Mouse (Mus musculus): ENCODE results near the gene Timm10b. TPM values are rescaled to one million over a fixed set of nuclear protein-coding genes. Genes with fewer than 3 reads are reported as not detected.

Timm10b gene
- 185 and 190 TPM in 2 replicates for polyA plus RNA-seq (2015; fragmentation: Nextera tagmentation; extraction: Ambion mirVana)

GRCm38 (mm10) chr7:105639756-105640155, at the start of gene Timm10b:
TSS of gene Timm10b (plus strand) at chr7:105640056.
- Histone ChIP-seq H3K4me3 (peak within 1 kb of the TSS; percentile 76), H3K4me1 (peaks cover 29% of the 10 kb centered on the region), H3K36me3 (peaks cover 46% of the 10 kb centered on the region), H3K9me3 (no peaks in the 10 kb centered on the region), H3K27me3 (no peaks in the 10 kb centered on the region), H3K9ac (peak within 1 kb of the TSS; percentile 79), H3K27ac (peak within 1 kb of the TSS; percentile 91), H3K4me2 (peak within 1 kb of the TSS; percentile 81)
- peak; percentile 0; the same call in 1 of the 2 replicates for ATAC-seq (ENCODE audit: insufficient number of reproducible peaks, low FRiP score, low TSS enrichment, low read depth)
- 0% methylated on average over 2 of the region's 2 CpGs for WGBS

DNA sequence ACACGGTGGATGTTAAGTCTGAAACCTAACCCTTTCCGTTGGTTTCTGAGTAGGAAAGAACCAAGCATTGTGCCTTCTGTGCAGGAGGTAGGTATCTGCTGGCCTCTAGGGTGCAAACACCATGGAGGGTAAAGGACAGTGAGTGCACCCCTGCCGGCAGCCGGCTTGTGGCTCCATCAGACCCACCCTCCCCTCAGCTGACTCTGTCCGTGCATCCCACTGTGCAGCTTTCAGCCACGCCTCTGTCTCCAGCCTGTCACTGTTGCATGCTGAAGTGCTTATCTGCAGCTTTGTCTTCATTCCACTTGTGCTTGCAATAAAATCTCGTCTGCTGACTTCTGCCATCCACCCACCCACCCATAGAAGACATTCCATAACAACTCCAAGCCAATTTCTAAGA, 49.8 kb upstream of the Timm10b start:
- no peak for ATAC-seq (ENCODE audit: insufficient number of reproducible peaks, low FRiP score, low TSS enrichment, low read depth)
- Histone ChIP-seq H3K9me3 (no peaks in the 10 kb centered on the region), H3K4me1 (no peaks in the 10 kb centered on the region), H3K4me3 (no peak overlapping the region), H3K9ac (no peak overlapping the region), H3K27ac (no peak overlapping the region), H3K27me3 (no peaks in the 10 kb centered on the region), H3K36me3 (no peaks in the 10 kb centered on the region), H3K4me2 (no peak overlapping the region)
- WGBS: 38% methylated on average over 7 of the region's 7 CpGs

DNA sequence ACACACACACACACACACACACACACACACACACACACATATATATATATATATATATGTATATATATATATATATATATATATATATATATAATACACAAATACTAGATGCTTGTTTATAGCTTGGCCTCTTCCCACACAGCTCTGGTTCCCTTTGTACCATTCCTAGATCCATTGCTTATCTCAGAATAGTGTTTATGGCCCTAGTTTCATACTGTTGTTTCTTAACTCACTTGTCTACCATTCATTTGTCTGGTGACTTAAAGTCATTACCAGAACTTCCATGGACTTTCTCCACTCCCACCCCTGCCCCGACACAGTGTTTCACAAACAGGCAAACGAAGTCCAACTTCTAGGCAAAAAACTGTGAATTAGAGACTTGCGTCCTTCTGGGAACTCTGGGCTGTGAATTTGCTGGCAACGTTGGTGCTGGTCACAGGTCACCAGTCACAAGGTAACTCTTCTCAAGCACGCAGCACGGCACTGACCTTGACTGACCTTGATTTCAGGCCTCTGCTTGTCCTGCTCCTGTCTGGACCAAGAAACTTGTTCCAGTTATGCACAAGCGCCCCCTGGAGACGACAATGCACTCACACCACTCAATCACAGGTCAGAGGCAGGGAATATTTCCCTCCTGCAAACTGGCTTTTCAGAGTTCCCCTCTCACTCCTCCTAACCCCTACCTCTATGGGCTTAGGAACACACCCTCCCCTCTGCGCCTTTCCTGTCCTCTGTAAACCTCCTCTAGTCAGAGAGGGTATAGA, 36.8 kb upstream of the Timm10b start:
- ATAC-seq (ENCODE audit: insufficient number of reproducible peaks, low FRiP score, low TSS enrichment, low read depth): no peak
- H3K9me3 ChIP-seq: 0 out of 2 replicates have a peak, but pooled peaks cover 5% of the 10 kb centered on the region
- H3K9ac ChIP-seq: no peak overlapping the region
- no peaks in the 10 kb centered on the region for H3K27me3 ChIP-seq
- H3K4me1 ChIP-seq: no peaks in the 10 kb centered on the region
- H3K4me2 ChIP-seq: no peak overlapping the region
- H3K36me3 ChIP-seq: no peaks in the 10 kb centered on the region
- WGBS: 33% methylated on average over 9 of the region's 9 CpGs
- no peak overlapping the region for H3K27ac ChIP-seq
- H3K4me3 ChIP-seq: no peak overlapping the region

GRCm38 (mm10) chr7:105608467-105608866, 31.4 kb upstream of the Timm10b start:
- ATAC-seq (ENCODE audit: insufficient number of reproducible peaks, low FRiP score, low TSS enrichment, low read depth): no peak
- 0 out of 2 replicates have a peak, but pooled peaks cover 5% of the 10 kb centered on the region for H3K9me3 ChIP-seq
- 82% methylated on average over 3 of the region's 3 CpGs for WGBS
- H3K9ac ChIP-seq: no peak overlapping the region
- no peak overlapping the region for H3K27ac ChIP-seq
- H3K36me3 ChIP-seq: peaks cover 37% of the 10 kb centered on the region
- no peak overlapping the region for H3K4me3 ChIP-seq
- H3K27me3 ChIP-seq: no peaks in the 10 kb centered on the region
- no peaks in the 10 kb centered on the region for H3K4me1 ChIP-seq
- no peak overlapping the region for H3K4me2 ChIP-seq

DNA sequence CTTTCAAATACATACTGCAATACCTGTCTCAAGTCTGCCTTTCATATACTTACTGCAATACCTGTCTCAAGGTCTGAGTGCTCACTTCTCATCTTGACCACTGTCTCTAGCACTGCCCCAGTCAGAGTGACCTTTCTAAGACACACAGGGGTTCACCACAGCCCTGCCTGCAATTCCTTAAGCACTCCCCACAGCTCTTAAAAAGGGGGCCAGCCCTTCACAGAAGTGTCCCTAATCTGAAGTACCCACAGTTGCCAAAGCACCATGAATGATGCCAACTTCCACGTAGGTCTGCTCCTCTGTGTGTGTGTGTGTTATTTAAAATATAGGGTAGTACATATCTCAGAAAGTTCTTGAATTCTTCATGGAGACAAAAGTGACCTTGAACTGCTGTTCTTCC, 28.1 kb upstream of the Timm10b start:
- WGBS: 94% methylated on average over 1 of the region's 1 CpGs
- H3K9me3 ChIP-seq: no peaks in the 10 kb centered on the region
- H3K9ac ChIP-seq: no peak overlapping the region
- no peaks in the 10 kb centered on the region for H3K27me3 ChIP-seq
- no peak overlapping the region for H3K27ac ChIP-seq
- no peak for ATAC-seq (ENCODE audit: insufficient number of reproducible peaks, low FRiP score, low TSS enrichment, low read depth)
- H3K36me3 ChIP-seq: peaks cover 70% of the 10 kb centered on the region
- no peak overlapping the region for H3K4me3 ChIP-seq
- H3K4me1 ChIP-seq: no peaks in the 10 kb centered on the region
- no peak overlapping the region for H3K4me2 ChIP-seq

DNA sequence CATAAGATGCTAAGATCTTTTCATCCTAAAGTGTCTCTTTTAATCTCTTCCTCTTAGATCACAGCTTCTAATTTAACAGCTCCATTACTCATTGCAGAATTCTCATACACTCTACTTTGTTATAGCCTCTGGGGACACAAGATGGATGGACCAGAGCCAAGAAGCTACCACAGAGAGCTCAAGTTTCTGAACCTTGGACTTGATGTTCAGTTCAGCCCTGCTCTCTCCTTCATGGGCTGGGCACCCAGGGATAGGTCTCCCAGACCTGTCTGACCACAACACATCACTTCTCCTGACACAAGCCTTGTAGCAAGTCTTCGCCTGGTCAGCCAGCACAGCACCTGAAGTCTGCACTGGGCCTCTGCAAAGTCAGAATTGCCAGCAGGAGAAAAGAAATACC, 25.5 kb upstream of the Timm10b start:
- H3K36me3 ChIP-seq: peaks cover 97% of the 10 kb centered on the region
- H3K4me1 ChIP-seq: no peaks in the 10 kb centered on the region
- H3K4me2 ChIP-seq: no peak overlapping the region
- no peak overlapping the region for H3K27ac ChIP-seq
- no peaks in the 10 kb centered on the region for H3K27me3 ChIP-seq
- H3K9me3 ChIP-seq: no peaks in the 10 kb centered on the region
- H3K9ac ChIP-seq: no peak overlapping the region
- 89% methylated on average over 1 of the region's 1 CpGs for WGBS
- H3K4me3 ChIP-seq: no peak overlapping the region
- no peak for ATAC-seq (ENCODE audit: insufficient number of reproducible peaks, low FRiP score, low TSS enrichment, low read depth)

- H3K27ac ChIP-seq: no peak overlapping the region
- no peak overlapping the region for H3K4me2 ChIP-seq
- H3K4me3 ChIP-seq: no peak overlapping the region
- H3K4me1 ChIP-seq: no peaks in the 10 kb centered on the region
- H3K9ac ChIP-seq: no peak overlapping the region
- ATAC-seq (ENCODE audit: insufficient number of reproducible peaks, low FRiP score, low TSS enrichment, low read depth): no peak
- peaks cover 97% of the 10 kb centered on the region for H3K36me3 ChIP-seq
- no peaks in the 10 kb centered on the region for H3K9me3 ChIP-seq
- H3K27me3 ChIP-seq: no peaks in the 10 kb centered on the region
- 64% methylated on average over 1 of the region's 1 CpGs for WGBS
Observed at GRCm38 (mm10) chr7:105615720-105616119, 24.1 kb upstream of the Timm10b start.

GRCm38 (mm10) chr7:105616561-105616960, 23.3 kb upstream of the Timm10b start:
- H3K9me3 ChIP-seq: no peaks in the 10 kb centered on the region
- no peak overlapping the region for H3K9ac ChIP-seq
- ATAC-seq (ENCODE audit: insufficient number of reproducible peaks, low FRiP score, low TSS enrichment, low read depth): no peak
- WGBS: 76% methylated on average over 6 of the region's 6 CpGs
- H3K4me2 ChIP-seq: no peak overlapping the region
- H3K4me3 ChIP-seq: no peak overlapping the region
- peaks cover 97% of the 10 kb centered on the region for H3K36me3 ChIP-seq
- H3K27me3 ChIP-seq: no peaks in the 10 kb centered on the region
- H3K27ac ChIP-seq: no peak overlapping the region
- no peaks in the 10 kb centered on the region for H3K4me1 ChIP-seq

DNA sequence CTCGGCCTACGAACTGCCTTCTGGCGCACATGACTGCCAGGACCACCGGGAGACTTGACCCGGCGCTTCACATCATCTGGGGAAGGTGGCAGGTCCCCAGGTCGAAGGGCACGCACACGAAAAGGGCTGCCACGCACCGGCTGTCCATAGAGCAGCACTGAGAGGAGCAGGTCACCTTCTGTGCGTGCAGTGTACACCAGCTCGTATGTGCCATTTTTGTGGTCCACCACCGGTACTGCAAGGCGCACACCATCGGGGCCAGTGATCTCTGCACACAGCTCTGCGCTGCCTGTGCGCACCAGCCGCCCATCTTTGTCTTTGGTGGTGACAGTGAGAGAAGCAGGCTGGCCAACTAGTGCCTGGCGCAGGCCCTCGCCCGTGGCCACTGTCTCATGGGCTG, 22.0 kb upstream of the Timm10b start:
- ATAC-seq (ENCODE audit: insufficient number of reproducible peaks, low FRiP score, low TSS enrichment, low read depth): no peak
- 94% methylated on average over 22 of the region's 22 CpGs for WGBS
- H3K27me3 ChIP-seq: no peaks in the 10 kb centered on the region
- H3K9ac ChIP-seq: no peak overlapping the region
- H3K4me3 ChIP-seq: no peak overlapping the region
- no peaks in the 10 kb centered on the region for H3K4me1 ChIP-seq
- H3K27ac ChIP-seq: no peak overlapping the region
- H3K4me2 ChIP-seq: no peak overlapping the region
- H3K9me3 ChIP-seq: no peaks in the 10 kb centered on the region
- H3K36me3 ChIP-seq: peaks cover 94% of the 10 kb centered on the region

DNA sequence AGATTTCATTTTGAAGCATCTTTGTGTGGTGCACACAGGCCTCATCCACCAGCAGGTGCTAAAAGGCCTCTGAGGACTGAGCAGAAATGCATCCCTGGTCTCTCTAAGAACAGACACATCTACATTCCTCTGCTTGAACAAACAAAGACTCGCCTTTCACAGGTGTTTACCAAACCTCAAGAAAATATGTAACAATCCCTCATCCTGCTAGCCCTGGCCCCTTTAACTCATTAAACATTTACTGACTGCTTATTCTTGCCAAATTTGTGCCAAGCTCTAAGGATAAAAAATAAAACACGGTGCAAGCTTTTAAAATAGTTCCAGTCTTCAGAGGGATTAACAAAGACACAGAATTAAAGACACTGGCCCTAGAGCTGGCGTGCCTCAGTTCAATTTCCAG, 20.2 kb upstream of the Timm10b start:
- Histone ChIP-seq H3K27ac (no peak overlapping the region), H3K36me3 (peaks cover 90% of the 10 kb centered on the region), H3K4me3 (no peak overlapping the region), H3K9me3 (no peaks in the 10 kb centered on the region), H3K4me2 (no peak overlapping the region), H3K27me3 (no peaks in the 10 kb centered on the region), H3K9ac (no peak overlapping the region), H3K4me1 (no peaks in the 10 kb centered on the region)
- ATAC-seq (ENCODE audit: insufficient number of reproducible peaks, low FRiP score, low TSS enrichment, low read depth): no peak
- WGBS: 68% methylated on average over 3 of the region's 3 CpGs

DNA sequence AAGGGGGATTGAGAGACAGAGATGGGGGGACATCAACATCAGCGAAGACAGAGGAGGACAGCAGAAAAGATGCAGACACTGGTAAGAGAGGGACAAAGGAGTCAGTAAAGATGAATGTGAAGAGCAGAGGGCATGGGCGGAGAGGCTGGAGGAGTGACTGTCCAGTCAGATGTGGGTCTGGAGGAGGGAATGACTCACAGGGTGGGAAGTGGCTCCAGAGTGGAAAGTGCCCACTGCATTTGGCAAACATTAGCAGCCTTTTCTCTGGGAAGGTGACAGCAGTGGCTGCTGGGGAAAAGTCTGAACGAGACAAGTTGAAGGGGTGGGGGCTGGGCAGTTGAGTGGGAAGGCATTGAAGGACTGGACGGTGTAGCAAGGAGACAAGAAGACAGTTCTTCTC, 18.8 kb upstream of the Timm10b start:
- no peaks in the 10 kb centered on the region for H3K27me3 ChIP-seq
- no peak overlapping the region for H3K4me3 ChIP-seq
- H3K4me1 ChIP-seq: no peaks in the 10 kb centered on the region
- ATAC-seq (ENCODE audit: insufficient number of reproducible peaks, low FRiP score, low TSS enrichment, low read depth): no peak
- no peak overlapping the region for H3K9ac ChIP-seq
- no peaks in the 10 kb centered on the region for H3K9me3 ChIP-seq
- peaks cover 85% of the 10 kb centered on the region for H3K36me3 ChIP-seq
- H3K4me2 ChIP-seq: no peak overlapping the region
- H3K27ac ChIP-seq: no peak overlapping the region
- WGBS: 79% methylated on average over 4 of the region's 4 CpGs

GRCm38 (mm10) chr7:105621646-105622292, 18.1 kb upstream of the Timm10b start:
- Histone ChIP-seq H3K4me1 (no peaks in the 10 kb centered on the region), H3K4me3 (no peak overlapping the region), H3K9me3 (no peaks in the 10 kb centered on the region), H3K9ac (no peak overlapping the region), H3K27me3 (no peaks in the 10 kb centered on the region), H3K36me3 (peaks cover 78% of the 10 kb centered on the region), H3K27ac (no peak overlapping the region), H3K4me2 (no peak overlapping the region)
- ATAC-seq (ENCODE audit: insufficient number of reproducible peaks, low FRiP score, low TSS enrichment, low read depth): no peak
- WGBS: 69% methylated on average over 8 of the region's 8 CpGs
